Mouse (Mus musculus) embryonic facial prominence, embryonic 11.5 days (tissue): ENCODE measurements around the gene Zfp827. TPM values are rescaled to one million over a fixed set of nuclear protein-coding genes. Genes with fewer than 3 reads are reported as not detected.

ENCODE experiments used
- ATAC-seq: fragments of 200-750 bp; cut with Nextera tagmentation; replicated peaks from 2 replicates; pipeline ENCODE4 v1.8.0; 2017; ENCODE audit warnings: low read depth; ENCODE audit not compliant: insufficient number of reproducible peaks, low FRiP score, low TSS enrichment
- DNase-seq: peaks from one replicate; pipeline ENCODE4 v3.0.0-alpha.2; 2015; ENCODE audit warnings: low spot score
- H3K27ac ChIP-seq: fragments of 300-500 bp; sonication (generic); replicated peaks from 2 replicates; pipeline ENCODE4 v1.5.1; 2014; ENCODE audit warnings: mild to moderate bottlenecking, low read depth, low read length, control low read depth
- H3K27me3 ChIP-seq: fragments of 300-500 bp; sonication (generic); 2 replicates; pipeline ENCODE4 v1.6.1; 2014; ENCODE audit warnings: mild to moderate bottlenecking, low read length, moderate library complexity, mixed read lengths; ENCODE audit not compliant: control insufficient read depth, insufficient read depth
- H3K36me3 ChIP-seq: fragments of 300-500 bp; sonication (generic); replicated peaks from 2 replicates; pipeline ENCODE4 v1.6.1; 2014; ENCODE audit warnings: low read depth, mild to moderate bottlenecking, low read length, moderate library complexity, mixed read lengths; ENCODE audit not compliant: control insufficient read depth, insufficient read depth
- H3K4me1 ChIP-seq: fragments of 300-500 bp; sonication (generic); 2 replicates; pipeline ENCODE4 v1.6.1; 2014; ENCODE audit warnings: low read length, mixed read lengths; ENCODE audit not compliant: control insufficient read depth, insufficient read depth
- H3K4me2 ChIP-seq: fragments of 300-500 bp; sonication (generic); 2 replicates; pipeline ENCODE4 v1.6.1; 2014; ENCODE audit warnings: low read depth, mild to moderate bottlenecking, control low read depth, low read length, moderate library complexity
- H3K4me3 ChIP-seq: fragments of 300-500 bp; sonication (generic); 2 replicates; pipeline ENCODE4 v1.5.1; 2014; ENCODE audit warnings: low read depth, low read length, control low read depth
- H3K9ac ChIP-seq: fragments of 300-500 bp; sonication (generic); replicated peaks from 2 replicates; pipeline ENCODE4 v1.6.1; 2014; ENCODE audit warnings: mild to moderate bottlenecking, control low read depth, low read length
- H3K9me3 ChIP-seq: fragments of 300-500 bp; sonication (generic); replicated peaks from 2 replicates; pipeline ENCODE4 v1.6.1; 2016; ENCODE audit warnings: mild to moderate bottlenecking, low read length, inconsistent platforms, mixed read lengths; ENCODE audit not compliant: control insufficient read depth
- WGBS: fragments of 180-500 bp; shearing (Covaris S2); extraction: QIAGEN DNeasy Blood & Tissue Kit; methylation state at CpG from one replicate; pipeline ENCODE4 v1.1.7; 2014; 5-methylcytosine and 5-hydroxymethylcytosine counted together
- polyA plus RNA-seq: library from polyadenylated mRNA; unstranded; fragments of >200 nt; fragmentation: Nextera tagmentation; extraction: Ambion mirVana; gene quantifications from 2 replicates; pipeline ENCODE4 v1.2.1, GENCODE M21; 2014

Zfp827 gene
- polyA plus RNA-seq, 1 experiment from 2014 or later, result 11.0 TPM

DNA sequence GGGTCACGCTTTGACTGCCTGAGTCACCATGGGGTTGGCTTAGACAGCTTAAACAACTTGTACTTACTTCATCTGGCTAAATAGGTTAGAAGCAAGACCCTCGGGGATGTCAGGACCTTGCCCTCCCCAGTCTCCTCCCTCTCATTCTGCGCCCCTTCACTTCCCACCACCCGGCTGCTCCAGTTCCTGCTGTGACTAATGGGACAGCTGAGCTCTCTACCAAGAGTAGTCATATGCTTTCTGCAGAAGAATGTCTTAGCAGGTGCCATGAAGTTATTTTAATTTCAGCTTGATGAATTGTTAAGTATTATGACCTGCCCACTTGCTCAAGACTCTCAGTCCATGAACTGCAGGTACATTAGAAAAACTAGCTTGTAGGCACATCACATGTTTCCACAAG is 168.2 kb downstream of the Zfp827 start:
- ATAC-seq (no peak), DNase-seq (no peak)
- peaks cover 4% of the 10 kb centered on the region for H3K36me3 ChIP-seq
- no peaks in the 10 kb centered on the region for H3K9me3 ChIP-seq
- H3K4me3 ChIP-seq, result no peak overlapping the region
- H3K4me2 ChIP-seq, result no peak overlapping the region
- H3K9ac ChIP-seq, result no peak overlapping the region
- 74% methylated on average over 4 of the region's 4 CpGs for WGBS
- no peaks in the 10 kb centered on the region for H3K4me1 ChIP-seq
- H3K27me3 ChIP-seq, result no peaks in the 10 kb centered on the region
- H3K27ac ChIP-seq, result no peak overlapping the region

- 81% methylated on average over 3 of the region's 3 CpGs for WGBS
- Histone ChIP-seq H3K9ac (no peak overlapping the region), H3K36me3 (no peaks in the 10 kb centered on the region), H3K4me2 (no peak overlapping the region), H3K4me3 (no peak overlapping the region), H3K27ac (no peak overlapping the region), H3K4me1 (no peaks in the 10 kb centered on the region), H3K9me3 (no peaks in the 10 kb centered on the region), H3K27me3 (no peaks in the 10 kb centered on the region)
- no peak for DNase-seq
- no peak for ATAC-seq
Observed at GRCm38 (mm10) chr8:79198675-79199074, 170.4 kb downstream of the Zfp827 start.

DNA sequence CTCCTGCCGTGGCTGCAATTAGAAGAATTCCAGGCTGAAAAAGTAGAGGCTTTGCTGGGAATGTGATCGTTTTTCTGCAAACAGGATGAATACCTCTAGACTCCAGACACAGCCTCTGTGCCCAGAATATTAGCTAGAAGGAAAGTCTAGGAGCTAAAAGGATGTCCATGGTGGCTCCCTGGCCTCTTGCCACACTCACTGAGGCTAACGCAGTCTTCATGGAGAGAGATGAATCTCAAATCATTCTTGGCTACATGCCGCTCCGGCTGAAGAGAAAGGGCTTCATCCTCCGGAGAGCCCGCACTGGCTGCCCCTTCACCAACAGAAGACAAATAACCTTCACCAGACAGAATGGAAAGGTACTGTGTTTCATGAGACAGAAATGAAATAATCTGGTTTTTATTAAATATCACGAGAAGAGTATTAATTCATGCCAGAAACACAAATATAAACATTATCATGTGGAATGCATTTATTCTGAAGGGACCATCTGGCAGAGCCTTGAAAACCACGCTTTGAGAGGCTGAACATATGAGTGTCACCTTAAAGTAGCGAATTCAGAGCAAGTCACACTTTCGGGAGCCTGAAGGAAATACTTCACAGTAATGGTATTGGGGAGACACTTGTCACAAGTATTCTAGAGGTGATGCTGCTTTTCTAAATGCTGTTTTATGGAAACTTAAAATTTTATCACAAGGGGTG is 173.4 kb downstream of the Zfp827 start:
- Histone ChIP-seq H3K4me1 (no peaks in the 10 kb centered on the region), H3K36me3 (no peaks in the 10 kb centered on the region), H3K27ac (no peak overlapping the region), H3K4me2 (no peak overlapping the region), H3K9ac (no peak overlapping the region), H3K9me3 (no peaks in the 10 kb centered on the region), H3K4me3 (no peak overlapping the region), H3K27me3 (no peaks in the 10 kb centered on the region)
- ATAC-seq (no peak), DNase-seq (peak; percentile 52)
- 61% methylated on average over 11 of the region's 11 CpGs for WGBS

DNA sequence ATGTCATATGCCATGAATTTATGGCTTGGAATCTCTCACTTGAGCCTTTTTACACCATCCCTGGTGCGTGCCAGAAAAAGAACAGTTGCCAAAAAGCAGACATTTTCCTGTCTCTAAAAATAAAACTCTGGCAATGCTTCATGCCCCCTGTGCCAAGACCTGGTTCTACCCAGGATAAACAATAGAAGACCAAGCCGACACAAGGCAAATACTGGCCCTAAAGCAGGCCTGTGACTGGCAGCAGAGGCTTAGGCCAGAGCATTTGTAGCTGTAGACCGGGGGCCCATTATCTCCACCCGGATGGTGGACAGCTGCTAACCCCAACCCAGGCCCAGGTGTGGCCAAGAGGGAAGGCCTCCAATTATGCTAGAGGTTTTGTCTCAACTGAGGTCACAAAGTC is 178.7 kb downstream of the Zfp827 start:
- no peak overlapping the region for H3K9ac ChIP-seq
- peaks cover 4% of the 10 kb centered on the region for H3K4me1 ChIP-seq
- no peak for ATAC-seq
- H3K36me3 ChIP-seq, result no peaks in the 10 kb centered on the region
- H3K4me2 ChIP-seq, result no peak overlapping the region
- no peaks in the 10 kb centered on the region for H3K27me3 ChIP-seq
- no peak for DNase-seq
- 86% methylated on average over 4 of the region's 4 CpGs for WGBS
- H3K4me3 ChIP-seq, result no peak overlapping the region
- no peak overlapping the region for H3K27ac ChIP-seq
- no peaks in the 10 kb centered on the region for H3K9me3 ChIP-seq

- H3K4me2 ChIP-seq, result no peak overlapping the region
- H3K9me3 ChIP-seq, result no peaks in the 10 kb centered on the region
- peaks cover 4% of the 10 kb centered on the region for H3K4me1 ChIP-seq
- H3K9ac ChIP-seq, result no peak overlapping the region
- no peaks in the 10 kb centered on the region for H3K27me3 ChIP-seq
- no peak for DNase-seq
- ATAC-seq, result no peak
- peak overlapping the region; percentile 95 for H3K27ac ChIP-seq
- 40% methylated on average over 3 of the region's 3 CpGs for WGBS
- no peak overlapping the region for H3K4me3 ChIP-seq
- H3K36me3 ChIP-seq, result no peaks in the 10 kb centered on the region
Observed at GRCm38 (mm10) chr8:79208181-79208580, 179.9 kb downstream of the Zfp827 start.

GRCm38 (mm10) chr8:79208691-79209640 is 180.7 kb downstream of the Zfp827 start:
- peaks cover 4% of the 10 kb centered on the region for H3K4me1 ChIP-seq
- no peaks in the 10 kb centered on the region for H3K27me3 ChIP-seq
- 3% methylated on average over 15 of the region's 15 CpGs for WGBS
- no peaks in the 10 kb centered on the region for H3K36me3 ChIP-seq
- H3K9me3 ChIP-seq, result no peaks in the 10 kb centered on the region
- peak overlapping the region; percentile 3 for H3K4me2 ChIP-seq
- ATAC-seq (peak; percentile 79), DNase-seq (peak; percentile 87)
- peak overlapping the region; percentile 95 for H3K27ac ChIP-seq
- no peak overlapping the region for H3K4me3 ChIP-seq
- H3K9ac ChIP-seq, result peak overlapping the region; percentile 60

GRCm38 (mm10) chr8:79209641-79210358 is 181.6 kb downstream of the Zfp827 start:
- H3K27me3 ChIP-seq, result no peaks in the 10 kb centered on the region
- peak overlapping the region; percentile 60 for H3K9ac ChIP-seq
- no peaks in the 10 kb centered on the region for H3K36me3 ChIP-seq
- DNase-seq (peak; percentile 88), ATAC-seq (peak; percentile 85)
- peak overlapping the region; percentile 27 for H3K4me3 ChIP-seq
- 1% methylated on average over 27 of the region's 27 CpGs for WGBS
- H3K4me2 ChIP-seq, result peak overlapping the region; percentile 47
- H3K9me3 ChIP-seq, result no peaks in the 10 kb centered on the region
- peaks cover 4% of the 10 kb centered on the region for H3K4me1 ChIP-seq
- H3K27ac ChIP-seq, result peak overlapping the region; percentile 95
